Mouse (Mus musculus) heart, embryonic 11.5 days (tissue): ENCODE results near the gene Erf. TPM values are rescaled to one million over a fixed set of nuclear protein-coding genes. Genes with fewer than 3 reads are reported as not detected.

Source experiments
- ATAC-seq: fragments of 200-750 bp; cut with Nextera tagmentation; replicated peaks from 2 replicates; pipeline ENCODE4 v1.8.0; 2017; ENCODE audit warnings: moderate library complexity; ENCODE audit not compliant: insufficient number of reproducible peaks, low FRiP score, low TSS enrichment
- H3K27ac ChIP-seq: fragments of 300-500 bp; sonication (generic); 2 replicates; pipeline ENCODE4 v1.5.1; 2014; ENCODE audit warnings: mild to moderate bottlenecking, low read depth, low read length
- H3K27me3 ChIP-seq: fragments of 300-500 bp; sonication (generic); 2 replicates; pipeline ENCODE4 v1.6.1; 2014; ENCODE audit warnings: mild to moderate bottlenecking, low read length, mixed read lengths; ENCODE audit not compliant: control insufficient read depth, insufficient read depth
- H3K36me3 ChIP-seq: fragments of 300-500 bp; sonication (generic); 2 replicates; pipeline ENCODE4 v1.6.1; 2014; ENCODE audit warnings: mild to moderate bottlenecking, low read length, moderate library complexity, mixed read lengths; ENCODE audit not compliant: control insufficient read depth, insufficient read depth
- H3K4me1 ChIP-seq: fragments of 300-500 bp; sonication (generic); 2 replicates; pipeline ENCODE4 v1.6.1; 2014; ENCODE audit warnings: low read length; ENCODE audit not compliant: control insufficient read depth, insufficient read depth
- H3K4me2 ChIP-seq: fragments of 300-500 bp; sonication (generic); 2 replicates; pipeline ENCODE4 v1.6.1; 2014; ENCODE audit warnings: mild to moderate bottlenecking, moderate library complexity
- H3K4me3 ChIP-seq: fragments of 300-500 bp; sonication (generic); 2 replicates; pipeline ENCODE4 v1.5.1; 2014; ENCODE audit warnings: low read depth, low read length
- H3K9ac ChIP-seq: fragments of 300-500 bp; sonication (generic); 2 replicates; pipeline ENCODE4 v1.6.1; 2014; ENCODE audit warnings: mild to moderate bottlenecking, low read depth, low read length, moderate library complexity
- H3K9me3 ChIP-seq: fragments of 300-500 bp; sonication (generic); replicated peaks from 2 replicates; pipeline ENCODE4 v1.6.1; 2016; ENCODE audit warnings: low read length; ENCODE audit not compliant: control insufficient read depth
- WGBS: fragments of 180-500 bp; shearing (Covaris S2); extraction: QIAGEN DNeasy Blood & Tissue Kit; methylation state at CpG from one replicate; pipeline ENCODE4 v1.1.7; 2014; ENCODE audit not compliant: insufficient replicate concordance; 5-methylcytosine and 5-hydroxymethylcytosine counted together
- polyA plus RNA-seq: library from polyadenylated mRNA; unstranded; fragments of >200 nt; fragmentation: Nextera tagmentation; extraction: Ambion mirVana; gene quantifications from 2 replicates; pipeline ENCODE4 v1.2.1, GENCODE M21; 2014

Gene Erf
- polyA plus RNA-seq, 1 experiment from 2014 or later: 25.0 TPM

DNA sequence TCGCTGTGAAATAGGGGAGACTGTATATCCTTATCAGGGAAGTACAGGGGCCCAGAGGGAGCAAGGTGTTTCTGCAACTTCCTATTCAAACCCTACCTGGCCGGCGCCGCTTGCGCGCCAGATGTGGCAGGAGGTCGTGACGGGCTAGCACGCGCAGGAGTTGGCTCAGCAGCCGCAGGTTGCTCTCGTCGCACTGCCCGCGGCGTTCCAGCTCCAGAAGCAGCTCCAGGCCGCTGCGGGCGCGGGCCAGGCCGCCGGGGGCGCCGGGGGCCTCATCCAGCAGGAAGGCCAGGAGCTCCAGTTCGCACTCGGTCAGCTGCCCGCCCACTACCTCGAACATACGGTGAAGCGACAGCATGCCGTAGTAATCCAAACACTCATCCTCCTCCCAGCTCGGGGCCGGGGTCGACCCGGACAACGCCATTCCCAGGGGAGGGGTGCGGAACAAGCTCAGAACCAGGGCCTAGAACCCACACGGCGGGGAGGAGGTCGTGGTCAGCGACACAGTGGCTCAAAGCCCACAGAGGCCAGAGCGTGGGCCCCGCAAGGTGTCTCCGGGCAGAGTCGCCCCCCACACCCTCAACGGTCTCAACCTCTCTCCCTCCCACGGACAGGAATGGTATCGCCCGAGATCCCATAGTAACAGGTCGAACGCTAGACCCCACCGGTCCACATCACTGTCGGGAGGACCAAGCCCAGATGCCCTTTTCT lies 31.7 kb downstream of the Erf start:
- Histone ChIP-seq H3K4me3 (peak overlapping the region; percentile 84), H3K27ac (peak overlapping the region; percentile 81), H3K9me3 (no peaks in the 10 kb centered on the region), H3K27me3 (no peaks in the 10 kb centered on the region), H3K9ac (peak overlapping the region; percentile 90), H3K4me1 (peaks cover 24% of the 10 kb centered on the region), H3K36me3 (no peaks in the 10 kb centered on the region; the same call in 1 of the 2 replicates), H3K4me2 (peak overlapping the region; percentile 96)
- under 1% methylated on average over 53 of the region's 53 CpGs for WGBS
- no peak; the same call in 1 of the 2 replicates for ATAC-seq

- Histone ChIP-seq H3K9me3 (no peaks in the 10 kb centered on the region), H3K27ac (no peak overlapping the region), H3K4me3 (peak overlapping the region; percentile 84; the same call in 1 of the 2 replicates), H3K4me2 (peak overlapping the region; percentile 96), H3K9ac (peak overlapping the region; percentile 40; the same call in 1 of the 2 replicates), H3K27me3 (no peaks in the 10 kb centered on the region), H3K4me1 (peaks cover 24% of the 10 kb centered on the region), H3K36me3 (no peaks in the 10 kb centered on the region)
- 65% methylated on average over 12 of the region's 12 CpGs for WGBS
- ATAC-seq: no peak
Measured at GRCm38 (mm10) chr7:25217653-25218395, 32.7 kb downstream of the Erf start.

- Histone ChIP-seq H3K4me3 (no peak overlapping the region), H3K27me3 (no peaks in the 10 kb centered on the region), H3K4me1 (peaks cover 5% of the 10 kb centered on the region; the same call in 1 of the 2 replicates), H3K9ac (no peak overlapping the region), H3K9me3 (no peaks in the 10 kb centered on the region), H3K27ac (no peak overlapping the region), H3K36me3 (peaks cover 3% of the 10 kb centered on the region; the same call in 1 of the 2 replicates), H3K4me2 (no peak overlapping the region)
- WGBS: 87% methylated on average over 2 of the region's 2 CpGs
- no peak for ATAC-seq
Measured at GRCm38 (mm10) chr7:25214172-25214571, 36.4 kb downstream of the Erf start.

GRCm38 (mm10) chr7:25213099-25213498 lies 37.5 kb downstream of the Erf start:
- H3K36me3 ChIP-seq: peaks cover 3% of the 10 kb centered on the region; the same call in 1 of the 2 replicates
- H3K27me3 ChIP-seq: no peaks in the 10 kb centered on the region
- H3K4me3 ChIP-seq: no peak overlapping the region
- no peaks in the 10 kb centered on the region for H3K4me1 ChIP-seq
- no peaks in the 10 kb centered on the region for H3K9me3 ChIP-seq
- no peak for ATAC-seq
- H3K9ac ChIP-seq: no peak overlapping the region
- H3K4me2 ChIP-seq: no peak overlapping the region
- WGBS: 79% methylated on average over 3 of the region's 3 CpGs
- no peak overlapping the region for H3K27ac ChIP-seq

GRCm38 (mm10) chr7:25210482-25210881 lies 40.1 kb downstream of the Erf start:
- Histone ChIP-seq H3K27me3 (no peaks in the 10 kb centered on the region), H3K9ac (peak overlapping the region; percentile 16; the same call in 1 of the 2 replicates), H3K9me3 (no peaks in the 10 kb centered on the region), H3K4me3 (no peak overlapping the region), H3K27ac (no peak overlapping the region), H3K4me2 (no peak overlapping the region), H3K36me3 (peaks cover 3% of the 10 kb centered on the region; the same call in 1 of the 2 replicates), H3K4me1 (0 out of 2 replicates have a peak, but pooled peaks cover under 1% of the 10 kb centered on the region)
- no peak for ATAC-seq
- WGBS: 84% methylated on average over 4 of the region's 4 CpGs

DNA sequence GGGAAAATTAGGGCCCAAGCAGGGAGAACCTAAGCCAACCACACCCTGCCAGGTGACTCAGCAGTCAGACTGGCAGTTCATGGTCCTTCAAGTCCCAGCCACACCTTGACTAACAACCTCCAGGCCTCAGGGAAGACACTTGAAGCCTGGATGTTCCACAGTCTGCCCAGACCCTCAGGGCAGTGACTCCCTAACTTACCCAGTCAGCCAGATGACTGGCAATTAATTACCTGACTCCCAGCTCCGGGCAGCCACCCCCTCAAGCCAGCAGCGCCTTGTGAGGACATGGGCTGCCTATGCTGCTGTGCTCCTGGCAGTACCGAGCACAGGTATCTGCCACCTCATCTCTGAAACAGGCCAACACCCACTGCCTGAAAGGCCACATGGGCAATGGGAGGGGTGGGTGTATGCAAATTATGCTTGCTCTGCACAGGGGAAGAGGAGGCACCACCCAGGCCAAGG lies 41.4 kb downstream of the Erf start:
- ATAC-seq: 0 out of 2 replicates have a peak, but pooled peaks have one; percentile 40
- Histone ChIP-seq H3K4me1 (0 out of 2 replicates have a peak, but pooled peaks cover 2% of the 10 kb centered on the region), H3K9me3 (no peaks in the 10 kb centered on the region), H3K9ac (no peak overlapping the region), H3K27ac (no peak overlapping the region), H3K27me3 (no peaks in the 10 kb centered on the region), H3K36me3 (peaks cover 3% of the 10 kb centered on the region; the same call in 1 of the 2 replicates), H3K4me2 (no peak overlapping the region; the same call in 1 of the 2 replicates), H3K4me3 (no peak overlapping the region)
- 77% methylated on average over 3 of the region's 3 CpGs for WGBS

DNA sequence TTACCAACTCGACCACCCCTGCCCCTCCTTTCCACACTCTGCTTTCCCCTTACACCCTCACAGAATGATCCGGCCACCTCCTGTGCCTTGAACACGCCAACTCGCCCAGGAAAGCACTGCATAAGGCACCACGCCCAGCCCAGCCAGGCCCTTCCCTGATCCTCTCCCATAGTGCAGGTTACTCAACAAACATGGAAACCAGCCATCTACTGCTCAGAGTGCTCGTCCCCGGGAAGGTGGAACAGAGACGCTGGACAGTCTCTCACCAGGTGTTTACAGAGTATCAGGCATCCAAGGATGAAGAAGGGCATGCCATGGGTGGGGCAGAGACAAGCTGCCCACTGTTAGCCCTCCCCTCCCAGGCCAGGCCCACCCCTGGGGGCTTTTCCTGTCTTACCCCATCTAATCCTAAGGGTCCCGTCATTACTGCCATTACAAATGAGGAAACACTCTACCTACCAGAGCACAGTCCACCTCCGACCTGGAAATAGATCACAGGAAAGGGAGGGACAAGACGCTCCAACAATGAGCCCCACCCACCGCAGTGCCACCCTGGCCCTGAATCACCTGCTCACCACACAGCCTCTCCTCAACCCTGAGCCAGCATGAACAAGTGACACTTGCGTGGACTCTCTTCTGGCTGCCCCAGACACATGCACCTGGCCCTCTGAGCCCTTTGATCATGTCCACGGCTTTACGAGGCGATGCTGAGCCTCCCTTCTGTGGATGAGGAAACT lies 44.3 kb downstream of the Erf start:
- Histone ChIP-seq H3K9me3 (no peaks in the 10 kb centered on the region), H3K27me3 (no peaks in the 10 kb centered on the region), H3K9ac (no peak overlapping the region), H3K4me2 (no peak overlapping the region), H3K27ac (no peak overlapping the region), H3K4me1 (0 out of 2 replicates have a peak, but pooled peaks cover 2% of the 10 kb centered on the region), H3K36me3 (peaks cover 5% of the 10 kb centered on the region; the same call in 1 of the 2 replicates), H3K4me3 (no peak overlapping the region)
- no peak for ATAC-seq
- WGBS: 88% methylated on average over 16 of the region's 16 CpGs
